Mouse (Mus musculus) intestine, embryonic 16.5 days (tissue): Measurements from ENCODE around the gene Akip1. TPM values are rescaled to one million over a fixed set of nuclear protein-coding genes. Genes with fewer than 3 reads are reported as not detected.

Source experiments
- ATAC-seq: fragments of 200-750 bp; cut with Nextera tagmentation; 2 replicates; pipeline ENCODE4 v1.8.0; 2017; ENCODE audit warnings: moderate TSS enrichment, moderate library complexity
- H3K27ac ChIP-seq: fragments of 300-500 bp; sonication (generic); 2 replicates; pipeline ENCODE4 v1.5.1; 2014; ENCODE audit warnings: mild to moderate bottlenecking, low read length
- H3K27me3 ChIP-seq: fragments of 300-500 bp; sonication (generic); replicated peaks from 2 replicates; pipeline ENCODE4 v1.6.1; 2014; ENCODE audit warnings: low read length, control low read depth, mixed read lengths; ENCODE audit not compliant: control insufficient read depth, insufficient read depth
- H3K36me3 ChIP-seq: fragments of 300-500 bp; sonication (generic); 2 replicates; pipeline ENCODE4 v1.6.1; 2014; ENCODE audit warnings: low read length, control low read depth; ENCODE audit not compliant: control insufficient read depth, insufficient read depth
- H3K4me1 ChIP-seq: fragments of 300-500 bp; sonication (generic); 2 replicates; pipeline ENCODE4 v1.6.1; 2014; ENCODE audit warnings: low read length, control low read depth, mixed read lengths; ENCODE audit not compliant: control insufficient read depth, insufficient read depth
- H3K4me2 ChIP-seq: fragments of 300-500 bp; sonication (generic); 2 replicates; pipeline ENCODE4 v1.6.1; 2014; ENCODE audit warnings: low read depth, low read length, control low read depth
- H3K4me3 ChIP-seq: fragments of 300-500 bp; sonication (generic); 2 replicates; pipeline ENCODE4 v1.5.1; 2014; ENCODE audit warnings: mild to moderate bottlenecking, low read length
- H3K9ac ChIP-seq: fragments of 300-500 bp; sonication (generic); 2 replicates; pipeline ENCODE4 v1.6.1; 2014; ENCODE audit warnings: low read depth, low read length
- H3K9me3 ChIP-seq: fragments of 300-500 bp; sonication (generic); 2 replicates; pipeline ENCODE4 v1.6.1; 2016; ENCODE audit warnings: low read length, control low read depth; ENCODE audit not compliant: control insufficient read depth
- WGBS: fragments of 180-500 bp; shearing (Covaris S2); extraction: QIAGEN DNeasy Blood & Tissue Kit; methylation state at CpG from one replicate; pipeline ENCODE4 v1.1.7; 2014; 5-methylcytosine and 5-hydroxymethylcytosine counted together
- polyA plus RNA-seq: library from polyadenylated mRNA; unstranded; fragments of >200 nt; fragmentation: Nextera tagmentation; extraction: Ambion mirVana; gene quantifications from 2 replicates; pipeline ENCODE4 v1.2.1, GENCODE M21; 2015

The Akip1 gene
- polyA plus RNA-seq, 1 experiment from 2014 or later: 40.9 TPM

GRCm38 (mm10) chr7:109702721-109703120 lies 769 bp upstream of the Akip1 start:
- no peak overlapping the region for H3K9ac ChIP-seq

GRCm38 (mm10) chr7:109704016-109704377 lies 507 bp downstream of the Akip1 start:
- H3K27ac ChIP-seq: peak overlapping the region; percentile 78
- peak overlapping the region; percentile 69 for H3K4me2 ChIP-seq
- peak overlapping the region; percentile 74 for H3K4me3 ChIP-seq
- H3K9ac ChIP-seq: peak overlapping the region; percentile 81
- ATAC-seq: no peak
- H3K9me3 ChIP-seq: no peaks in the 10 kb centered on the region
- no peaks in the 10 kb centered on the region for H3K36me3 ChIP-seq
- H3K4me1 ChIP-seq: 0 out of 2 replicates have a peak, but pooled peaks cover 9% of the 10 kb centered on the region
- 2% methylated on average over 17 of the region's 17 CpGs for WGBS
- H3K27me3 ChIP-seq: no peaks in the 10 kb centered on the region

More at GRCm38 (mm10) chr7:109702721-109703120, 769 bp upstream of the Akip1 start:
- H3K36me3 ChIP-seq: no peaks in the 10 kb centered on the region
- H3K4me2 ChIP-seq: no peak overlapping the region
- no peak overlapping the region for H3K27ac ChIP-seq
- no peaks in the 10 kb centered on the region for H3K27me3 ChIP-seq
- H3K9me3 ChIP-seq: no peaks in the 10 kb centered on the region
- ATAC-seq: no peak; the same call in 1 of the 2 replicates
- 49% methylated on average over 4 of the region's 4 CpGs for whole genome bisulfite sequencing
- H3K4me3 ChIP-seq: no peak overlapping the region; the same call in 1 of the 2 replicates
- 0 out of 2 replicates have a peak, but pooled peaks cover 9% of the 10 kb centered on the region for H3K4me1 ChIP-seq

GRCm38 (mm10) chr7:109704461-109704860 lies 971 bp downstream of the Akip1 start:
- Histone ChIP-seq H3K27me3 (no peaks in the 10 kb centered on the region), H3K4me3 (peak overlapping the region; percentile 74), H3K36me3 (no peaks in the 10 kb centered on the region), H3K4me2 (peak overlapping the region; percentile 69), H3K4me1 (0 out of 2 replicates have a peak, but pooled peaks cover 9% of the 10 kb centered on the region), H3K9me3 (no peaks in the 10 kb centered on the region), H3K9ac (peak overlapping the region; percentile 81; the same call in 1 of the 2 replicates), H3K27ac (no peak overlapping the region)
- no peak for ATAC-seq
- WGBS: 51% methylated on average over 3 of the region's 3 CpGs

GRCm38 (mm10) chr7:109707023-109707785 lies 3.7 kb downstream of the Akip1 start:
- no peak overlapping the region for H3K27ac ChIP-seq
- ATAC-seq: no peak
- 39% methylated on average over 4 of the region's 4 CpGs for WGBS

GRCm38 (mm10) chr7:109708961-109709382 lies 5.5 kb downstream of the Akip1 start:
- Histone ChIP-seq H3K4me3 (no peak overlapping the region), H3K36me3 (peaks cover 6% of the 10 kb centered on the region; the same call in 1 of the 2 replicates), H3K4me1 (0 out of 2 replicates have a peak, but pooled peaks cover 6% of the 10 kb centered on the region), H3K27ac (peak overlapping the region; percentile 68; the same call in 1 of the 2 replicates), H3K27me3 (no peaks in the 10 kb centered on the region), H3K9ac (no peak overlapping the region), H3K9me3 (no peaks in the 10 kb centered on the region), H3K4me2 (no peak overlapping the region)
- ATAC-seq: peak; percentile 74
- WGBS: 29% methylated on average over 3 of the region's 3 CpGs

More at GRCm38 (mm10) chr7:109707023-109707785, 3.7 kb downstream of the Akip1 start:
- Histone ChIP-seq H3K27me3 (no peaks in the 10 kb centered on the region), H3K4me2 (no peak overlapping the region), H3K9me3 (no peaks in the 10 kb centered on the region), H3K9ac (no peak overlapping the region), H3K36me3 (peaks cover 5% of the 10 kb centered on the region; the same call in 1 of the 2 replicates), H3K4me1 (0 out of 2 replicates have a peak, but pooled peaks cover 9% of the 10 kb centered on the region), H3K4me3 (no peak overlapping the region)

- Histone ChIP-seq H3K9ac (no peak overlapping the region), H3K9me3 (no peaks in the 10 kb centered on the region), H3K36me3 (peaks cover 6% of the 10 kb centered on the region; the same call in 1 of the 2 replicates), H3K27ac (no peak overlapping the region), H3K4me1 (0 out of 2 replicates have a peak, but pooled peaks cover 2% of the 10 kb centered on the region), H3K4me2 (no peak overlapping the region), H3K27me3 (no peaks in the 10 kb centered on the region), H3K4me3 (no peak overlapping the region)
- no peak for ATAC-seq
- 58% methylated on average over 1 of the region's 1 CpGs for WGBS
These were observed 6.6 kb downstream of the Akip1 start for GRCm38 (mm10) chr7:109710069-109710468.

DNA sequence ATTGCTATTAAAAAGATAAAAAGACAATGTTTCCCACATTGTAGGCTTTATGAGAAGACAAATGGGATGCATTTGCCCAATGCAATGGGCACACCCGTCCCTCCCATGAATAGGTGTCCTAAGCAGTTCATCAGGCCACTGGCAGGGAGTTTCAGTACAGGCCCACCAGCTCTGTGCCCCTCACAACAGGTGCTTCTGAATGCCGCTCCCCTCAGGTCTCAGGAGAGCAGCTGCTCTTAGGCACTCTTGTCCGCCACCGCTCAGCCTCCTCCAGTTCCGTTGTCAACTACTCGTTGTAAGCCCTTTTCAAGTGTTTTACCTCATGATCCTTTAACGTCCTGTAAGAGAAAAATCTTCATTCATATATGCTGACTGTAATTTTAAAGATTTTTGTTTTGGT lies 8.7 kb downstream of the Akip1 start:
- H3K9ac ChIP-seq: no peak overlapping the region
- no peak for ATAC-seq
- 91% methylated on average over 7 of the region's 7 CpGs for WGBS

DNA sequence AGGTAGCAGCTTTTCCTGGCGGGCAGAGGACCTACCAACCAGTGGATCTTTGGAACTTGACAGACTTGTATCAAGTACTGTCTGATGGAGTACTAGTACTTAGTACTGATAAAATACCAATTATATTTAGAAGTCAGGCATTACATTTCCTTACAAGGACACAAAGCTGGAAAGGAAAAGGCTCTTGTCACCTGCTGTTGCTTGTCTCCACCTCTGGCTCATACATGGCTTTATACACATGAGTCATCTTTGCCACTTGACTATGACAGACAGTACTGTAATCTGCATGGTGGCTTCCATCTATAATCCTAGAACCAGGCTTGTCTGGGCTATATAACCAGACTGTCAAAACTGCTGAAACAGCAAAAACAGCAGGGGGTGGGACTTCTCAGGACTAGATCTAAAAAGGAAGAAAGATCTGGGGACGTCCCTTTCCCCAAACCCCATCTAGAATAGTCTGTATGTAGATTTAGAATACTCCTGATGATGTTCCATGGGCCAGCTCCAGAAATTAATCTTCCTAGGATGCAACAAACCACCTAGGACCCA lies 10.0 kb downstream of the Akip1 start:
- Histone ChIP-seq H3K4me1 (no peaks in the 10 kb centered on the region), H3K27me3 (no peaks in the 10 kb centered on the region), H3K27ac (no peak overlapping the region), H3K9ac (no peak overlapping the region), H3K4me2 (no peak overlapping the region), H3K36me3 (peaks cover 6% of the 10 kb centered on the region; the same call in 1 of the 2 replicates), H3K9me3 (no peaks in the 10 kb centered on the region), H3K4me3 (no peak overlapping the region)
- WGBS: 81% methylated on average over 2 of the region's 2 CpGs
- ATAC-seq: no peak

More for the DNA sequence above, 8.7 kb downstream of the Akip1 start:
- H3K4me3 ChIP-seq: no peak overlapping the region
- H3K4me1 ChIP-seq: no peaks in the 10 kb centered on the region
- H3K9me3 ChIP-seq: no peaks in the 10 kb centered on the region
- no peak overlapping the region for H3K27ac ChIP-seq
- H3K36me3 ChIP-seq: peaks cover 6% of the 10 kb centered on the region; the same call in 1 of the 2 replicates
- H3K27me3 ChIP-seq: no peaks in the 10 kb centered on the region
- H3K4me2 ChIP-seq: no peak overlapping the region

DNA sequence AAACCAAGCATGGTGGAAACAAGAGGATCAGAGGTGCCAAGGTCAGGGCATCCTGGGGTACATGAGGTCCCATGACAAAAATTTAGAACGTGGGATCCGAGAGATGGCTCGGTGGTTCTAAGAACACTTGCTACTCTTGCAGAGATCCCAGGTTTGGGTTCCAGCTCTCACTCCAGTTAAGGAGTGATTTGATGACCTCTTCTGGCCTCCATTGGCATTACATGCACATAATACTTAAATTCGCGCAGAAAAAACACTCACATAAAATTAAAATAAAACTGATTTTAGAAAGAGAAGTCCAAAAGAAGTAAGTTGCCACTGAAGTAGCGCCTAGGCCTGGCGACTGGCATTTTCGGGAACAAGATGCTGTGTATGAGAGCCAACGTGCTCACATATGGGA lies 15.8 kb downstream of the Akip1 start:
- Histone ChIP-seq H3K27ac (no peak overlapping the region), H3K9ac (no peak overlapping the region), H3K36me3 (no peaks in the 10 kb centered on the region), H3K9me3 (no peaks in the 10 kb centered on the region; the same call in 1 of the 2 replicates), H3K4me1 (no peaks in the 10 kb centered on the region), H3K27me3 (no peaks in the 10 kb centered on the region), H3K4me2 (no peak overlapping the region), H3K4me3 (no peak overlapping the region)
- ATAC-seq: no peak
- WGBS: 65% methylated on average over 9 of the region's 9 CpGs
